Mouse (Mus musculus): ENCODE results near the gene Gm3500. TPM values are rescaled to one million over a fixed set of nuclear protein-coding genes. Genes with fewer than 3 reads are reported as not detected.
"Not testable (repeated sequence)": the region's sequence is repeated elsewhere in the genome, so short reads cannot be mapped to it uniquely, and the experiment has no call there.

The Gm3500 gene
- not detected for polyA plus RNA-seq (2012; fragmentation: generic; extraction: Trizol)
- long read RNA-seq, experiment 1: 0 reads
- long read RNA-seq, experiment 2: 0 reads

DNA sequence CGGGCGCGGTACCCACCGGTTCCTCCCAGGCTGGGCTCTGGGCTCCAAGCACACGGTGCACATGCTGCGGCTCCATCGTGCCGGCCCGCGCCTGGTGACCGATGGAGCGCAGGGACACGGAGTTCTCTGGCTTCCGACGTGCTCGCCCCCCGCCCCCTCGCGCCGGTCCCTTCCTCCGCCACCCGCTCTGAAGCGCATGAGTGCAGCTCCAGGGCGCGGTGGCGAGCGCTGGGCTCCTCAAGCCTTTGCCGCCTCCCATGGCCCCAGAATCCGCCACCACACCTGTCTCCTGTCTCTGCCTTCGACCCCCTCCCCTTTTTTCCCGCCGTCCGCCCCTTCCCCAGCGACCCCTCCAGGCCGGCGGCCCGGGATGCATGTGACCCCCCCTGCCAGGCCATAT, at the start of gene Gm3500:
TSS of gene Gm3500 (minus strand) at position 101 of the 400 bp plus-strand sequence.
- not testable (repeated sequence) for H3K36me3 ChIP-seq (ENCODE audit: control insufficient read depth, insufficient read depth); H3ac ChIP-seq (ENCODE audit: control insufficient read depth, insufficient read length, low read depth); H3K79me3 ChIP-seq (ENCODE audit: low read depth); H3K79me2 ChIP-seq (ENCODE audit: control insufficient read depth, insufficient read depth); H3K4me3 ChIP-seq (ENCODE audit: insufficient read depth, poor library complexity, severe bottlenecking); H3K27me3 ChIP-seq (ENCODE audit: control insufficient read depth, insufficient read depth, insufficient read length)

DNA sequence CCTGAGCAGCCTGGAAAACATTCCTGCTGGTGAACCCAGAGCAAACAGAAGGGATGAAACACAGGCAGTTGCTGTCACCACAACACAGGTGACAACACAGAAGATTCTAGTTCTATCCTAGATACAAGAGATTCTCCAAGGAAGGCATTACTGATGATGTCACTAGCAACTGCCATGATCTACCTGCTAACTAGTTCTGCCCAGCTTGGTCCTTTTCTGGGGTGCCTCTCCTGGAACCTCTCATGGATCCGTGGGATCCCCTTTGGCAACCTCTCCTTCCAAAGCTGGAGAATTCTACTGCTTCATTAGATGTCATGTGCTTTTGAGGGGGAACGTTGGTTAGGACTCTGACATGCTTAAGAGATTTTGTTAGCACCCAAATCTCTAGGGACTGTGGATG, 54.0 kb downstream of the Gm3500 start, which contains the start of gene Gm3542:
TSS of gene Gm3542 (minus strand) at position 101 of the 400 bp plus-strand sequence.
- not testable (repeated sequence) for H3K4me3 ChIP-seq (ENCODE audit: insufficient read depth, poor library complexity, severe bottlenecking); H3ac ChIP-seq (ENCODE audit: control insufficient read depth, insufficient read length, low read depth); H3K79me3 ChIP-seq (ENCODE audit: low read depth); H3K79me2 ChIP-seq (ENCODE audit: control insufficient read depth, insufficient read depth); H3K36me3 ChIP-seq (ENCODE audit: control insufficient read depth, insufficient read depth); H3K27me3 ChIP-seq (ENCODE audit: control insufficient read depth, insufficient read depth, insufficient read length)

Other genes with a start within 250 kb of the Gm3500 start
- gene Gm3317, start 224.5 kb downstream of the Gm3500 start, polyA plus RNA-seq (2012; fragmentation: generic; extraction: Trizol): not detected
- not detected for gene Gm8271, start 203.3 kb downstream of the Gm3500 start, polyA plus RNA-seq (2012; fragmentation: generic; extraction: Trizol)
- not detected for gene Gm3526, start 128.5 kb downstream of the Gm3500 start, polyA plus RNA-seq (2012; fragmentation: generic; extraction: Trizol)
- gene Gm3542, start 54.1 kb downstream of the Gm3500 start, polyA plus RNA-seq (2012; fragmentation: generic; extraction: Trizol): not detected
- gene Gm3194, start 66.4 kb upstream of the Gm3500 start, polyA plus RNA-seq (2012; fragmentation: generic; extraction: Trizol): not detected
- gene Gm8246, start 88.8 kb upstream of the Gm3500 start, polyA plus RNA-seq (2012; fragmentation: generic; extraction: Trizol): not detected
- gene Gm3187, start 95.2 kb upstream of the Gm3500 start, polyA plus RNA-seq (2012; fragmentation: generic; extraction: Trizol): not detected
- gene Gm3488, start 112.6 kb upstream of the Gm3500 start, polyA plus RNA-seq (2012; fragmentation: generic; extraction: Trizol): not detected
- 0.02 TPM for gene Gm3532, start 149.4 kb upstream of the Gm3500 start, polyA plus RNA-seq (2012; fragmentation: generic; extraction: Trizol)
- gene Gm8265, start 244.0 kb upstream of the Gm3500 start, polyA plus RNA-seq (2012; fragmentation: generic; extraction: Trizol): not detected